Mouse (Mus musculus) telencephalon, adult 2 months (tissue): ENCODE results near the gene Nudt8.

Experiments used
- DNase-seq: peaks from one replicate; pipeline ENCODE4 v3.0.0-alpha.2; 2011; ENCODE audit warnings: low read depth, low spot score

The Nudt8 gene

DNA sequence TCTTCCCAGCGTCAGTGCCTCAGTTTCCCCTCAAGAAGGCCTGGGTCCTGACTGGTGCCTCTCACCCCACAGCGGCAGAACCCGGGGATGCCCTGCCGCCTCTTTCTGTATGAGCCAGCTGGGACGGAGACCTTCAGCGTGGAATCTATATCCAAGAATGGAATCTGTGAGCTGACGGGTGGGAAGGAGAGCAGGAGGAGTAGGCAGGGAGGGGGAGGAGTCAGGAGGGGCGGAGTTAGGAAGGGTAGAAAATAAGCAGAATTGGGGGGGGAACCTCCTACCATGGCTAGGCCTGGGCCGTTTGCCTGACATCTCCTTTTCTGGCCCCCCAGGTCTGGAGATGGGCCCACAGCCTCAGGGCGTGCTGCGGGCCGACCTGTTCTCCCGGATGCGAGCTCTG, 12.3 kb upstream of the Nudt8 start:
- no peak for DNase-seq

DNA sequence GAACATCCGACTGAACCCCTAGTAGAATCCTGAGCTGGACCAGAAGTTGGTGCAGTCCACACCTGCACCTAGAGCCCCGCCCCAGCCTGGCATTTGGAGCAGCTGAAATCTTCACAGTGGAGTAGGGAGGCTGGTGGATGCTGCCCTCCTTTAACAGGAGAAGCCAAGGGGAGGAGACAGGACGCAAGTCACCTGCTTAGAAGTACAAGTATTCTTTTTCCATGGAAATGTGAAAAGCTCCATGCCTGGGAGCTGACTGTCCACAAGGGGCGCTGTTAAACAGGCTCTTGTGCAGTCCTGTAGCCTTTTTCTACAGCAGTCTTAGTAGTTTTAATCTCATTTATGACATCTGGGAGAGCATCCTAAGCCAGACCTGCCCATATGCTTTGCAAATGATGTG, 11.6 kb upstream of the Nudt8 start:
- DNase-seq = no peak

DNA sequence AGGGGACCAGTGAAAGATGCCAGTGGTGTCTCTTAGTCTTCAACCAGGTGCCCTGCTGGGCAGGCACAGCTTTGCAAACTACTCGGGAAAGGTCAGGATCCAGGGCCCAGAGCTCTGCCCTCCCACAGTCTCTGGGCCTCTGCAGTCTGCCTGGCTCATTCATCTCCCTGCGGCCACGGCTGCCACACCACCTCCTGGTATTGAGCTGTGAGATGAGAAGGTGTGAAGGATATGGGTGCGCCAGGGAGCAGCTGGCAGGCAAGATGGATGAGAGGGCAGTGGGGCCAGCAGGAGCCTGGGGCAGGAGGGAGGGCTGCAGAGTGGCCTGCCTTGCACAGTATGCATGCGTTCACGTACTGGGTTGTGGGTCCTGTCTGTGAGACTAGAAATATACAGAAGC, 9.6 kb upstream of the Nudt8 start:
- DNase-seq = no peak

DNA sequence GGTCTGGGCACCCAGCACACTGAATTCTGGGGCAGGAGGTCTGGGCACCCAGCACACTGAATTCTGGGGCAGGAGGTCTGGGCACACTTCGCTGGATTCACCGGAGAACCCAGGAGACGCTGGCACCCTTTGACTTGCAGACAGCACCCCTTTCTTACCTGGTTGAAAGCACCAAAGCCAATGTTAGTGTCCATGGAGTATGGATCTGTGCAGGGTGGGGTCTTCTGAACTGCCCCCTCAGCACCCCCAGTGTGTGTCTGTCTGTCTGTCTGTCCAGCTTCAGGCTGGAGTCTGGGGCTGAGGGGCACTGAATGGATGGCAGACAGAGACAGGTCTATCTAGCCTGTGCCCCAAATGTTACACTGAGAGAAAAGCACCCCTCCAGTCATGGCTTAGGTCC, 8.8 kb upstream of the Nudt8 start:
- no peak for DNase-seq

DNA sequence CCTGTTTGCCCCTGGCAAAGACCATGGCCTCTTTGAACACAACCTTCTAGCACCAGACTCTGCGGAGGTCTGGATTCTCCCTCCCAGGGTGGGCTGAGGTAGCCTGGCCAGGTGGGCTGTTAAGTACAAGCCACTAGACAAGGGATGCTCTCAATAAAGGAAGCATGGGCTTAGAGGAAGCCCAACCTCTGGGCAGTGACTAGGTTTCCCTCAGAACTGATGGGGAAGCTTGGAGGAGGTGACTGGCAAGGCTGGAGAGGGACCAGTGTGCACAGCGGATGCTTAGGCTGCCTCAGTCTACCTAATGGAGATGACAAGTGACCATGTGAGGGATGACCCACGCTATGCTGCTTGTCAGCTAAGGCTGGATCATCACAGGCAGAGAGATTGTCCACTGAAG, 8.4 kb upstream of the Nudt8 start:
- no peak for DNase-seq

DNA sequence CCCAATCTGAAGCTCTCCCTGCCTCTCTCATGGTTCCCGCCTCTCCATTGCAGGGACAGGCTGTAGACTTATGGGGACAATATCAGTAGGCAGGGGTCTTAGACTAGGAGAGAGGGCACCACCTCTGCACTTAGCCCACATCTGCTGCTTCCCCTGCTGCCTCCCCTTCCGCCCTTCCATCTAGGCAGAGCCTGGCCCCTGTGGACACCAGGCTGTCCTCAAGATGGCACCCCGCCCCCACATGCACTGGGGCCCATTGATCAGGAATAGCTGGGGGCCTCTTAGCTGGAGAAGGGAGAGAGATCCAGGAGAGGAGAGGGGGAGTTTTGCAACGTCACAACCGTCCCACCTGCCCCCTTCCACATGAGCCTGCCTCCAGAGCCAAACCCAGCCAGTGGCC, 8.0 kb upstream of the Nudt8 start, which contains the start of gene Tbx10:
Tbx10 (plus strand) TSS at position 337 of the 400 bp plus-strand sequence.
- DNase-seq = no peak

DNA sequence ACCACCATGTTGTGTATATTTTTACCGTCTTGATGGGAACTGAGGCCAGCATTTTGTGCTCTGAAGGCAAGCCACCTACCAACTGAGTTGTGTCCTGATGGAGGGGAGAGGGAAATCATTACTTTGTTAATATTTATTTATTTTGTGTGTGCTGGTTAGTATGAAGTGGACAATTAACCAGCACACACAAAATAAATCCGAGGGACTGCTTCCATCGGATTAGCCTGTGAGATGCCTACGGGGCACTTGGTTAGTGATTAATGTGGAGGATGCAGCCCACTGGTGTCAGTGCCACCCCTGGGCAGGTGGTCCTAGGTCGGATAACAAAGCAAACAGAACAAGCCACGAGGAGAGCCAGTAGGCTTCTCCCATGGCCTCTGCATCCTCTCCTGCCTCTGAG, 5.4 kb upstream of the Nudt8 start:
- no peak for DNase-seq

DNA sequence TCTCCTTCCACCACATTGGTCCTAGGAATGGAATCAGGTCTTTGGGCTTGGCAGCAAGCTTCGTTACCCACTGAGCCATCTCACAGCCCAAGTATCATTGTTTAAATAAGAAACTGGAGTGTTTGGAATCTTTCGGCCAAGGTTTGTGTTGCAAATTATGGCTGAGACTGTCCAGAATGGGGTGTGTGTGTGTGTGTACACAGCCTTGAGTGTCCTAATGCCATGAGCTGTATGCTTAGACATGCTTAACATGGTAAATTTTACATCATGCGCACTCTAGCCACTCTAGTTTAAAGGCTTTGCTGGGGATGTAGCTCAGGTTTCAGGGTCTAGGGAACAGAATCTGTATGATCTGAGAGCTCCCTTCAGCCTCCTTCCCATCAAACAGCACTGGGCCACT, 4.9 kb upstream of the Nudt8 start:
- no peak for DNase-seq

DNA sequence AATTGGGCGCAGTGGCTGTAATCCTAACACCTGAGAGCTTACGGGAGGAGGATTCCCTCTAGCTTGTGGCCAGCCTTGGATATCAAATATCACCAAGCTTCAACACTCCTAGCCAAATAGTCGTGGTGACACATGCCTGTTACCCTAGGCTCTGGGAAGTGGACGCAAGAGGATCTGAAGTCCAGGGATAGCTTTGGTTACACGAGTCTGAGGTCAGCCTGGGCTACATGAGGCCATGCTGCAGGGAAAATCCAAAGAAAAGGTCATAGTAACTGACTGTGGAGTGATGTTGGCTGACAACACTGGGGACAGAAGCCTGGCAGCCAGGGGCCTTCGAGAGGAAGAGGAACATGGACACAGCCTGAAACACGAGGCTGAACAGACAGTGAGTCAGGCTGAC, 4.3 kb upstream of the Nudt8 start:
- no peak for DNase-seq

DNA sequence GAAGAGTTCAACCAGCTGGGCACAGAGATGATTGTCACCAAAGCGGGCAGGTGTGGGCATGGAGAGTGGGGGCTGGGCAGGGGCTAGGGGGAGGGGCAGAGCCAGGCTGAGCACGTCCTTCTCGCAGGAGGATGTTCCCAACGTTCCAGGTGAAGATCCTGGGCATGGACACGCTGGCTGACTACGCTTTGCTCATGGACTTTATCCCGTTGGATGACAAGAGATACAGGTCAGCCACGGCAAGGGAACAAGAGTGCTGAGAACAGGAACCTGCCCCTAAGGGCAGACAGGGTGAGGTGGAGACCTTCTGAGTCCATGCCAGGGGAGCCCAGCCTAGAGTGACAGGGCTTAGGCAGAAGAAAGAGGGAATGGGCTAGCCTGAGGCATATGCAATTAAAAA, 3.6 kb upstream of the Nudt8 start:
- DNase-seq = no peak

DNA sequence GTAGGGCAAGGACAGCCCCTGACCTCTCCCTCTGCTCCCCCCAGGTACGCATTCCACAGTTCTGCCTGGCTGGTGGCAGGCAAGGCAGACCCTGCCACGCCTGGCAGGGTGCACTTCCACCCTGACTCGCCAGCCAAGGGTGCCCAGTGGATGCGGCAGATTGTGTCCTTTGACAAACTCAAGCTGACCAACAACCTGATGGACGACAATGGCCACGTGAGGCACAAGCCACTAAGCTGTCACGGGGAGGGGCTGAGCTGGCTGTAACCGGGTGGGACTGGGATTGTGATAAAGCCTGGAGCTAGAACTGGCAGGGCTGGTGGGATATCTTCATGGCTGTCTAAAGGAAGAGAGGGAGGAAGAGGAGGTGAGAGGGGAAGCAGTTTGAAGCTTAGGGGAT, 3.1 kb upstream of the Nudt8 start:
- no peak for DNase-seq

DNA sequence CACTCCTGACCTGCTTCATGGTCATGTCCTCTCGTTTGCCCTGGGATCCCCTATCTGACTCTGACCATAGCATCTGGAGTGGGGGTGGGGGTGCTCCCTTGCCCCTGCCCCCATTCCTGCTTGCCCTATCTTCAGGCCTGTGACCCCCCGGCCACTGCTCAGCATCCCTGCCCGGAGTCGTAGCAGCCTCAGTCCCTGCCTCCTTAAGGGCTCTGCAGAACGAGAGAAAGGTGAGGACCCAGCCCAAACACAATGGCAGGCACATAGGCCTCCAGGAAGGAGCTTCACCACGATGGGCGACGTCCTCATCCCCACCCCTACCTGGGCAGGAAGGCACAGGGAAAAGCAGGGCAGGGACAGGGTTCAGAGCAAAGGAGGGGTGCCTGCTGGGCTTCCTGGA, 2.0 kb upstream of the Nudt8 start:
- DNase-seq = no peak

DNA sequence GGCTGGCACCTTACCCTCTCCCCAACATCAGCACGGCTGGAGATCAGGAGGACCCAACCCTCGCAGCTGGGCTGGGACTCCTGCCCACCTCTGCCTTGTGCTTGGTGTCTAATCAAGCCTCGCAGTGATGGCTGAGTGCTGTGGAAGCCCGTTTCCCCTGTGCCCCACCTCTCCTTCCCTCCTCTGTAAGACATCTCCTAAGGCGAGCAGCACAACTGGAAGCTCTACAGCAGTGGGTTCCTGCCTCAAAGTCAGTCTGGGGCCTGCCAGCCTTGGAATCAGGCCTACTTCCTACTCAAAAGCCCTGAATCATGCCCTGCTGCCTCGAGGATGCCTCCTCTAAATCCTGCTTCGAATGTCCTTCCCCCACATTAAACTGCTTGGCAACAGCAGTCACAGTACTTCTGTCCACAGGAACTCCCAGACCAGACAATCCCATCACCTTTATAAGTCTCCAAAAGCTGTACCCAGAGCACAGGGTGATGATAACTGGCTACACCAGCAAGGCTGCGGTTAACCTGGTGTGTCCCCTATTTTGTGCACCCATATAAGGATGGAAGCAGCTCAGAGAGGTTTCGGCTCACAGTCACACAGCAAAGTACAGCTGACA, 1.2 kb upstream of the Nudt8 start:
- DNase-seq = no peak

DNA sequence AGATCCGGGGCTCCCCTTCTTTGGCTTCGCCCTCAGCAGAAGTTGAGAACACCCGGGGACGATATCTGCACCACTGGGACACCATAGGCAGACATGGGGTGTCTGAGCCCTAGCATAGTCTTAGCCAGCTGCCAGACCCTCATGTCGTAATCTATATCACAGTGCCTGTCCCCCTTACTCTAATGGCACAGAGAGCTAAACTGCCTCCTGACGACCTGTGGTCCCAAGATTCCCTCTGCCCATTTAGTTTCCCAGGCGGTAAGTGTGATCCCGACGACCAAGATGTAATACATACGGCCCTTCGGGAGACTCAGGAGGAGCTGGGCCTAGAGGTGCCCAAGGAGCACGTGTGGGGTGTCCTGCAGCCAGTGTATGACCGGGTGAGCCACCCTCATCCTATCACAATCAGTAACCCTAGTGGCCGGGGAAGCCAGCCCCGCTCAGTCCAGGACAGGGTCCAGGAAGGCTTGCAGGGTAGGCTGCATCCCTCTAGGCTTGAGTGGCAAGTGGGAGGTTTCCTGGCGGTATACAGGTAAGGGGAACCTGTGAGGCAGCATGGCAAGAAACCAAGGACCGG, 657 bp downstream of the Nudt8 start:
- DNase-seq = no peak

DNA sequence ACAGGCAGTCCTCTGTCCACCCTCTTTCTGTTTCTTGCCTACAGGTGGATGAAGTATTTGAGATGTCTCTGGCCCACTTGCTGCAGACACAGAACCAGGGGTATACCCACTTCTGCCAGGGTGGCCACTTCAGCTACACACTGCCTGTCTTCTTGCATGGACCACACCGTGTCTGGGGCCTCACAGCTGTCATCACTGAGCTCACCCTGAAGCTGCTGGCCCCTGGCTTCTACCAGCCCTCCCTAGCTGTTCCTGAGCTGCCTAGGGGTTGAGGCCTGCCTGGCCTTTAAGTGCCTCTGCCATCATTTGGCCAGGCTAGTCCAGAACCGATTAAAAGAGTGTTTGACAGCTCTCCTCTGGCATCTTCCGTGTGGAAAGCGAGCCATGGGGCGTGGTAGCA, 1.4 kb downstream of the Nudt8 start:
- no peak for DNase-seq

DNA sequence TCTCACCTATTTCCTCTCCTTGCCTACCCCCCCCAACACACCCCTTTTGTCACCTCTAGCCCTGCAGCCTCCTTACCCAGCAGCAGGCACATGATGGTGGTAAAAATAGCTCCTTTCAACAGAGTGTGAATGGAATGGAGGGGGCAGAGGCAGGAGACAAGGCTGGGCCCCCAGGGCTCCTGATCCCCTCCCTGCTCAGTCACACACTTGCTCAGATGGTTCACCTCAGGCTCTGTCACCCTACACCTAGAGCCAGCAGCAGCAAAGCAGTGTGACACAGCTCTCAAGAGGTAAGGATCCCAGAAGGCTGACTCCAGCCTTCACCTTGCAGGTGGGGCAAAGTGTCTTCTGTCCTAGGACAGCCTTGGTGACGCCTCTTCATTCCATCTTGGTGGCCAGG, 2.7 kb downstream of the Nudt8 start, which contains the start of gene Doc2g:
Doc2g (plus strand) TSS at position 202 of the 400 bp plus-strand sequence.
- DNase-seq = no peak

DNA sequence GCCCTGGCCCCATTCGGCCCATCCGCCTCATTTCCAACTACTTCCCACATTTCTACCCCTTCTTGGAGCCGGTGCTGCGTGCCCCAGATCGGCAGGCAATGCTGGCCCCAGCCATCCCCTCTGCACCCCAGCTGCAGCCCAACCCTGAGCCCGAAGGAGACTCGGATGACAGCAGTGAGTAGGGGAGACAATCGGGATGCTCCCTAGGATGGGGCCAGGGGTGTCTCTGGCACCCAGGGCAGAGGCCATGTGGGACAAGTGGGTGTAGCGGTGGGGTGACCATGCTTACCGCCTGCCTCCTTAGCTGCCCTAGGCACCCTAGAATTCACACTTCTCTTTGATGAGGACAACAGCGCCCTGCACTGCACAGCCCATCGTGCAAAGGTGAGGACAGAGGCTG, 3.3 kb downstream of the Nudt8 start:
- DNase-seq = no peak

DNA sequence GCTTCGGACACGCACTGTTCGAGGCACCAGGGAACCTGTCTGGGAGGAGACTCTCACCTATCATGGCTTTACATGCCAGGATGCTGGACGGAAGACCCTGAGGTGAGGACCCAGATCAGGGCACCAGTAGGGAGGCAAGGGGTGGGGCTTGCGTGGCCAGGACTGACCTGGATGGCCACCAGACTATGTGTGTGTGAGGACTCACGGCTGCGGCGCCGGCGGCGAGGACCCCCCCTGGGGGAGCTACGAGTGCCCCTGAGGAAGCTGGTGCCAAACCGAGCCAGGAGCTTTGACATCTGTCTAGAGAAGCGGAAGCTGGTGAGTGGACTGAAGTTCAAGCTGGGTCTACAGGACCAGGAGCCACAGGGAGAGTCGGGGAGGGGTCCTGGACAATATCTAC, 4.0 kb downstream of the Nudt8 start:
- no peak for DNase-seq

DNA sequence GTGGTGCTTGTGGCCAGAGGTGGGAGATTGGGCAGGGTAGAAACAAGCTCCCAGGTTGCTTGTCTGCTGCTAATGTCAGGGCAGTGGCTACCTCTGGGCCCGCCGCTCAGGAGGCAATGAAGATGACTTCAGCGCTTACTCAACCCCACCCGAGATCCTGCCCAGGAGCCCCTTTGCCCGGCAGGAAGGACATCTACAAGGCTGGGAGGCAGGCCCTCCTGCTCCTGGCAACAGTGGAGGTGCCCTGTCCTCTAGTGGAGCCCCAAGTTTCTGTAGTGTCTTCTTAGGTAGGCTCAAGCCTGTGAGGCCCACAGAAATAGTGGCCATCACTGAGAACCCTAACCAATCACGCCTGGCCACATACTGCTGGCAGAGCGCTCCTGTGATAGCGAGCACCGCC, 4.7 kb downstream of the Nudt8 start:
- DNase-seq = no peak

DNA sequence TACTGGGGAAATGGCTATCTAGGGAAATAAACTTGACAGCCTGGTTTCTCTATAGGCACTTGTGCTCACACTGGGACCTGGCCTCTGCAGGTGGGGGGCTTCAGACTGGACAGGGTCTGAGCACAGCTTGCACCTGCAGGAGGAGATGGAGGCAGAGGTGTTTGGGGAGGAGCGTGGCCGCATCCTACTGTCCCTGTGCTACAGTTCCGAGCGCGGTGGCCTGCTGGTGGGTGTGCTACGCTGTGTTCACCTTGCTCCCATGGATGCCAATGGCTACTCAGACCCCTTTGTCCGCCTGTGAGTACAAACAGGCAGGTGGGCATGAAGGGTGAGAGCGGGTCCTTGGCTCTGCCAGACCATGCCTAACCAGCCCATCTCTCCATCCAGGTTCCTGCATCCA, 5.6 kb downstream of the Nudt8 start:
- no peak for DNase-seq

DNA sequence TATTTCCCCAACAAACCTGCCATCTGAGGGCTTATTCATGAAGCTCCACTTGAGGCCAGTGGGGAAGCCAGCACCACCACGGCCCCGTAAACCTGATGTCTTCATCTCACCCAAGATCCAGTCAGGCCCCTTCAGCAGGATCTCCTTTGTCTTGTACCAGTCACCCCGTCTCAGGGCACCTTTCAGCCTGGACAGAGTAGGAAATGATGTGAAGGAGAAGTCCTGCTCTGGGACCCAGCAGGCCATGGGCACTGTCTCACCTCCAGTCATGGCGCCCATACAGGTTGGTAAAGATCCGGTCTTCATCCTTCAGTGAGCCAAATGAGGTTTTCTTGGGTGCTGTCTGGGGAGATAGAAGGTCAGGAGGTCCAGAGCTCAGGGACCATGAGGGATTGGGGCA, 10.7 kb downstream of the Nudt8 start:
- no peak for DNase-seq

DNA sequence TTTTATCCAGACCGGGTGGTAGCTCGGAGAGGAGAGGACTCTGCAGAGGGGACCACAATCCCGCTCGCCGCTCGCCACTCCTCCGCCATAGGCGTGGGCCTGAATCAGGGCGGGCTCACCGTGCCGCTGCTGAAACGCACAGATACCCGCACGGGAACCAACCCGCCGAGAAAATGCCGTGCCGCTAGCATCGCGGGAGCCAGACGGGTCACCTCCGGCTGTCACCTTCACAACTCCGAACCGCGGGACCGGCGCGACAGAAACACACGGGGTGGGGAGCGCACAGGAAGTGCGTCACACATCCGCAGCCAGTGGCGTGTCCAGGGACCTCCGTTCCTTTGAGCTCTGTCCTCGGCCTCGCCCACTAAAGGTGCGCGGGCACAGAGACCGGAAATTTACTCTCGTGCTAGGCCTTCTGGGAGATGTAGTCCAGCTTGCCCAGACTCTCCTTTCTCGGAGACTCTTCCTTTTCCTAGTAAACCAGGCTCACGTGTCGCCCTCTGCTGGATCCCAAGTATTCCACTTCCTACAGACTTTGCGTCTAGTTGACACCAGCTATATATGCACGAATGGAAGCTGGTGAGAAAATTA, 12.1 kb downstream of the Nudt8 start, which contains the start of gene Ndufv1:
Ndufv1 (minus strand) TSS at position 375 of the 591 bp plus-strand sequence.
- peak; percentile 99 for DNase-seq

DNA sequence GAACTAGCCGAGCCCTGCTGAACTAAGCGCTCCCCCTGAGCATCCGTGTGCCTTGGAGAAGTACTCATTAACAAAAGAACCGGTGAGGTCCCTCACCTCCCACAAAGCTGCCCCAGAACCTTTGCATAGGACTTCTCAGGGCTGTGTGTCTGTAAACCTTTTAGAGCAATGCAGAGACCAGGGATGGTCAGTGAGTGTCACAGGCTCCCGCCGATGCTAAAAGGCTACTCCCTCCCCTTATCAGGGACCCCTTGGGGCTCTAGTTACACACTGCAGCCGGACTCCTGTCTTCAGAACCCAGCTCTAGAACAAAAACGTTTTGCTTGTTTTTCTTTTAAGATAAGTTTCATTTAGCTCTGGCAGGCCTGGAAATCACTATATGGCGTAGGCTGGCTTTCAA, 12.7 kb downstream of the Nudt8 start:
- DNase-seq = no peak
